Mouse (Mus musculus) lung, postnatal 0 days (tissue): Measurements from ENCODE around the gene Pde8b.

Experiments used
- CTCF ChIP-seq: IDR thresholded peaks from 2 replicates; pipeline ENCODE4 v1.5.1; 2016; ENCODE audit warnings: antibody characterized with exemption, mild to moderate bottlenecking
- EP300 ChIP-seq: IDR thresholded peaks from 2 replicates; pipeline ENCODE4 v1.6.1; 2016; ENCODE audit warnings: antibody characterized with exemption, mild to moderate bottlenecking, control low read depth

GRCm38 (mm10) chr13:95127288-95127687 is 122.8 kb downstream of the Pde8b start:
- TF ChIP-seq EP300, result no peak
- TF ChIP-seq CTCF, result no peak
